Mouse (Mus musculus) ES-E14 (cell line): ENCODE data around the gene Tbc1d30. TPM values are rescaled to one million over a fixed set of nuclear protein-coding genes. Genes with fewer than 3 reads are reported as not detected.

Experiments used
- DNase-seq: peaks from one replicate; pipeline ENCODE4 v3.0.0-alpha.2; 2013; ENCODE audit warnings: low read depth, low spot score
- H3K27ac ChIP-seq: 2 replicates; pipeline ENCODE4 v1.5.1; 2012; ENCODE audit warnings: low read depth, mild to moderate bottlenecking, low read length, moderate library complexity, mixed read lengths; ENCODE audit not compliant: poor library complexity, insufficient read depth, severe bottlenecking
- H3K36me3 ChIP-seq: 2 replicates; pipeline ENCODE4 v1.6.1; 2012; ENCODE audit warnings: mild to moderate bottlenecking, low read length, moderate library complexity, mixed read lengths; ENCODE audit not compliant: control insufficient read depth, poor library complexity, insufficient read depth, severe bottlenecking
- H3K4me1 ChIP-seq, 2 experiments: fragments of 150-350 bp in 1 of 2; sonication (generic) in 1 of 2; 2 replicates each; pipeline ENCODE4 v1.6.1; 2012; ENCODE audit warnings: low read length in 2 of 2, mild to moderate bottlenecking in 1 of 2, mixed read lengths in 1 of 2; ENCODE audit not compliant: control insufficient read depth in 2 of 2, insufficient read depth in 2 of 2, poor library complexity in 1 of 2
- H3K4me3 ChIP-seq, 2 experiments: fragments of 150-350 bp in 1 of 2; sonication (generic) in 1 of 2; 2 replicates each; pipeline ENCODE4 v1.5.1; 2012; ENCODE audit warnings: low read length in 2 of 2, low read depth in 1 of 2, mild to moderate bottlenecking in 1 of 2, mixed read lengths in 1 of 2; ENCODE audit not compliant: insufficient read depth in 1 of 2, poor library complexity in 1 of 2, severe bottlenecking in 1 of 2
- H3K9ac ChIP-seq: 2 replicates; pipeline ENCODE4 v1.6.1; 2012; ENCODE audit warnings: low read depth, mild to moderate bottlenecking, low read length, mixed read lengths; ENCODE audit not compliant: poor library complexity, insufficient read depth, severe bottlenecking
- H3K9me3 ChIP-seq: fragments of 150-350 bp; sonication (generic); 2 replicates; pipeline ENCODE4 v1.6.1; 2012; ENCODE audit warnings: low read depth, mild to moderate bottlenecking, low read length; ENCODE audit not compliant: control insufficient read depth, insufficient read depth
- CHD2 ChIP-seq: IDR thresholded peaks from 2 replicates; pipeline ENCODE4 v1.6.1; 2014; ENCODE audit warnings: mild to moderate bottlenecking, low read depth, low read length, inconsistent platforms
- HCFC1 ChIP-seq: IDR thresholded peaks from 2 replicates; pipeline ENCODE4 v1.6.1; 2012; ENCODE audit warnings: low read length, inconsistent platforms, borderline replicate concordance; ENCODE audit not compliant: insufficient read depth
- MAFK ChIP-seq: IDR thresholded peaks from 2 replicates; pipeline ENCODE4 v1.6.1; 2014; ENCODE audit warnings: mild to moderate bottlenecking, low read depth, low read length, inconsistent platforms; ENCODE audit not compliant: insufficient read depth
- ZC3H11A ChIP-seq: IDR thresholded peaks from 2 replicates; pipeline ENCODE4 v1.6.1; 2012; ENCODE audit warnings: low read depth, mild to moderate bottlenecking, inconsistent platforms, low read length, borderline replicate concordance
- ZNF384 ChIP-seq: IDR thresholded peaks from 2 replicates; pipeline ENCODE4 v1.6.1; 2012; ENCODE audit warnings: low read depth, low read length, inconsistent platforms
- in situ Hi-C, 2 experiments: fragments of 600-800 bp; cut with MboI; formaldehyde crosslinking; loops; one replicate each; pipeline ENCODE4 v1.15.1; 2025; ENCODE audit warnings: low sequenced_read_pairs in 2 of 2, inconsistent platforms in 1 of 2; ENCODE audit not compliant: unreplicated experiment in 2 of 2
- total RNA-seq: library from RNA; depleted of rRNA; stranded (reverse); fragments of 300-350 nt; gene quantifications from 2 replicates; pipeline ENCODE4 v1.2.3, GENCODE M21; 2012

Gene Tbc1d30
- total RNA-seq, 1 experiment, result 0.45 TPM

DNA sequence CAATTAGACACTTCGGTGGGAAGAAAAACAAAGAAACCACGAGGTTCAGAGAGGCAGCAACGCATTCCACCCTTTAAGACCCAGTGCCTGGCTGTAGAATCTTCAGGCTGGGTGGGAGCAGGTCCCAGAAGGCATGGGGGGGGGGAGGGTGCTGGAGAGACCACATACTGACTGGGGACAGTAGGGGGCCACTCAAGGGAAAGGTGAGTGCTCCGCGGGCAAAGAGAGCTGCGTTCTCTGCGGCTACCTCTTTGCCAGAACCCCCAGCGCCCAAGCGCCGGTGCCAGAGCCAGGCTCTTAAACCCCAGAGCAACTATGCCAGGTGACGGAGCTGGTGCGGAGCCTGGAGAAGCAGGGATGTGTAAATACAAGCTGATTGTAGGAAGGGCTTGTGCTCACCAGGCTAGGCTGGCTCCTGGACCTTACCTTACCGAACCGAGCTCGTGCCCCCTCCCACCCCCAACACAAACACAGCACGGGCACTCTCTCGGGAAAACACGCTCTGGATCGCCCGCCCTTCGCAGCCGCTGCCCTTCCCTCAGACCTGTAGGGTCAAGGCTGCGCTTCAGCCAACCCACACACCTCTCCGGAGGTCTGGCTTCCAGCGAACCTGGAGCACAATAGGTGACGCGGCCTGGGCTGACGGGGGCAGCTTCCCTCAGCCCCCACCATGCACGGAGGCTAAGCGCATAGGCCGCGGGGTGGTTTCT is 41.1 kb downstream of the Tbc1d30 start:
- in situ Hi-C loops, result no loop called here
- peaks cover 0 to 3% of the 10 kb centered on the region in 2 experiments; a peak in 1 of 4 replicates for H3K4me1 ChIP-seq
- H3K36me3 ChIP-seq, result no peaks in the 10 kb centered on the region
- H3K4me3 ChIP-seq, result peak overlapping the region; percentile 59 to 71
- no peak overlapping the region for H3K27ac ChIP-seq
- DNase-seq, result no peak
- TF ChIP-seq CHD2 (no peak), ZNF384 (no peak), HCFC1 (no peak), ZC3H11A (no peak), MAFK (no peak)
- H3K9ac ChIP-seq, result peak overlapping the region; percentile 21; the same call in 1 of the 2 replicates
- H3K9me3 ChIP-seq, result no peaks in the 10 kb centered on the region

DNA sequence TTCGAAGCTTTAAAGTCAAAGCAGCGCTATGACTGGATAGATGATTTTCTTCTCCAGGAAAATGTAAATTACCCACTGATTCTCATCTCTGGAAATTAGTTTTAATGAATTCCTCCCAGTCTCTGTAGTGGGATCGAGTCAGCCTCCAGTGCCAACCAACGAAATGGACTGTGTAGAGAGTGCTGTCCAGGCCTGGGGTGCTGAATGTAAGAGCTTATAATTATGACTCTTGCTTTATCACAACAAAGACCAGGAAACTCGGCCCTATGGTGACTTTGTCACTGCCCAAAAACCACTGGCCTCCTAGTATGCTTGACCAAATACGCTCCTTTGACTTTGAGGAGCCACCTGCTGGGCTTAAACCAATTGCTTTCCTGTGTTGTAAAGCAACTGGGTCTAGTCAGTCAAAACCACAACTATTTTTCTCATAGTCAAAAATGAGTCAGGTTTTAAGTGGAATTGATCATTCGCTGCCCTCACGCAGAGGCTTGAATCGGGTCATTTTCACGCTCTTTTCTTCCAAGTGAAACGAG is 41.9 kb downstream of the Tbc1d30 start:
- no peak for DNase-seq
- Histone ChIP-seq H3K9me3 (no peaks in the 10 kb centered on the region), H3K4me3 (no peak overlapping the region), H3K27ac (no peak overlapping the region), H3K4me1 (peaks cover 0 to 3% of the 10 kb centered on the region in 2 experiments; a peak in 2 of 4 replicates), H3K36me3 (no peaks in the 10 kb centered on the region), H3K9ac (no peak overlapping the region)
- in situ Hi-C loops, result no loop called here
- TF ChIP-seq ZC3H11A, result no peak
- TF ChIP-seq CHD2, result no peak
- TF ChIP-seq MAFK, result no peak
- no peak for TF ChIP-seq HCFC1
- TF ChIP-seq ZNF384, result no peak

- no peak for TF ChIP-seq ZC3H11A
- no peak for TF ChIP-seq ZNF384
- no peak for TF ChIP-seq HCFC1
- no peak for TF ChIP-seq MAFK
- no peak for TF ChIP-seq CHD2
- peaks cover 0 to 5% of the 10 kb centered on the region in 2 experiments; a peak in 2 of 4 replicates for H3K4me1 ChIP-seq
- peak; percentile 72 for DNase-seq
Measured at GRCm38 (mm10) chr10:121305441-121305840, 45.6 kb downstream of the Tbc1d30 start.

GRCm38 (mm10) chr10:121303559-121303958 is 47.5 kb downstream of the Tbc1d30 start:
- in situ Hi-C loops, result no loop called here
- H3K4me3 ChIP-seq, result no peak overlapping the region
- H3K27ac ChIP-seq, result no peak overlapping the region
- no peak overlapping the region for H3K9ac ChIP-seq
- H3K36me3 ChIP-seq, result no peaks in the 10 kb centered on the region
- TF ChIP-seq HCFC1 (no peak), MAFK (no peak), ZC3H11A (no peak), ZNF384 (no peak), CHD2 (no peak)
- H3K9me3 ChIP-seq, result no peaks in the 10 kb centered on the region
- DNase-seq, result no peak
- peaks cover 0 to 5% of the 10 kb centered on the region in 2 experiments; a peak in 2 of 4 replicates for H3K4me1 ChIP-seq

More at GRCm38 (mm10) chr10:121305441-121305840, 45.6 kb downstream of the Tbc1d30 start:
- Histone ChIP-seq H3K4me3 (no peak overlapping the region), H3K27ac (no peak overlapping the region), H3K36me3 (no peaks in the 10 kb centered on the region), H3K9me3 (no peaks in the 10 kb centered on the region), H3K9ac (no peak overlapping the region)
- in situ Hi-C loops, result no loop called here
